Mouse (Mus musculus) limb, embryonic 14.5 days (tissue): ENCODE results near the gene Loxl4. TPM values are rescaled to one million over a fixed set of nuclear protein-coding genes. Genes with fewer than 3 reads are reported as not detected.

ENCODE experiments used
- ATAC-seq: fragments of 200-750 bp; cut with Nextera tagmentation; 2 replicates; pipeline ENCODE4 v1.8.0; 2017; ENCODE audit warnings: low read depth, moderate number of reproducible peaks, moderate TSS enrichment; ENCODE audit not compliant: low FRiP score
- DNase-seq: peaks from one replicate; pipeline ENCODE4 v3.0.0-alpha.2; 2015; ENCODE audit warnings: low spot score
- H3K27ac ChIP-seq: fragments of 300-500 bp; sonication (generic); replicated peaks from 2 replicates; pipeline ENCODE4 v1.5.1; 2014; ENCODE audit warnings: low read depth, mild to moderate bottlenecking, low read length, moderate library complexity, mixed read lengths
- H3K27me3 ChIP-seq: fragments of 300-500 bp; sonication (generic); 2 replicates; pipeline ENCODE4 v1.6.1; 2014; ENCODE audit warnings: low read length, mixed read lengths; ENCODE audit not compliant: control insufficient read depth, insufficient read depth
- H3K36me3 ChIP-seq: fragments of 300-500 bp; sonication (generic); 2 replicates; pipeline ENCODE4 v1.6.1; 2014; ENCODE audit warnings: mild to moderate bottlenecking, low read length, moderate library complexity, mixed read lengths; ENCODE audit not compliant: control insufficient read depth, insufficient read depth
- H3K4me1 ChIP-seq: fragments of 300-500 bp; sonication (generic); 2 replicates; pipeline ENCODE4 v1.6.1; 2014; ENCODE audit warnings: antibody characterized with exemption, low read length, mixed read lengths; ENCODE audit not compliant: control insufficient read depth, insufficient read depth
- H3K4me2 ChIP-seq: fragments of 300-500 bp; sonication (generic); replicated peaks from 2 replicates; pipeline ENCODE4 v1.6.1; 2014; ENCODE audit warnings: low read depth, mild to moderate bottlenecking, low read length, moderate library complexity; ENCODE audit not compliant: severe bottlenecking
- H3K4me3 ChIP-seq: fragments of 300-500 bp; sonication (generic); replicated peaks from 2 replicates; pipeline ENCODE4 v1.5.1; 2014; ENCODE audit warnings: low read length
- H3K9ac ChIP-seq: fragments of 300-500 bp; sonication (generic); 2 replicates; pipeline ENCODE4 v1.6.1; 2014; ENCODE audit warnings: mild to moderate bottlenecking, low read depth, low read length, moderate library complexity; ENCODE audit not compliant: severe bottlenecking
- H3K9me3 ChIP-seq: fragments of 300-500 bp; sonication (generic); 2 replicates; pipeline ENCODE4 v1.6.1; 2016; ENCODE audit warnings: low read length; ENCODE audit not compliant: control insufficient read depth
- POLR2A ChIP-seq: fragments of 200-500 bp; IDR thresholded peaks from 2 replicates; pipeline ENCODE4 v1.8.0; 2012; ENCODE audit warnings: inconsistent platforms, mild to moderate bottlenecking, moderate library complexity, borderline replicate concordance; ENCODE audit not compliant: insufficient read depth, insufficient read length; ENCODE audit errors: extremely low read depth
- WGBS: fragments of 180-500 bp; shearing (Covaris S2); extraction: QIAGEN DNeasy Blood & Tissue Kit; methylation state at CpG from one replicate; pipeline ENCODE4 v1.1.7; 2014; 5-methylcytosine and 5-hydroxymethylcytosine counted together
- polyA plus RNA-seq, 2 experiments: library from polyadenylated mRNA; depleted of rRNA in 1 of 2; stranded (reverse) in 1 of 2; unstranded in 1 of 2; fragments of >200 nt; fragmentation: Nextera tagmentation in 1 of 2; extraction: Ambion mirVana in 1 of 2; gene quantifications; 2 replicates each; pipeline versions ENCODE4 v1.2.1 to v1.2.3; 2012 to 2014

Loxl4 gene
- polyA plus RNA-seq, 2 experiments = 2.5 to 11.9 TPM

DNA sequence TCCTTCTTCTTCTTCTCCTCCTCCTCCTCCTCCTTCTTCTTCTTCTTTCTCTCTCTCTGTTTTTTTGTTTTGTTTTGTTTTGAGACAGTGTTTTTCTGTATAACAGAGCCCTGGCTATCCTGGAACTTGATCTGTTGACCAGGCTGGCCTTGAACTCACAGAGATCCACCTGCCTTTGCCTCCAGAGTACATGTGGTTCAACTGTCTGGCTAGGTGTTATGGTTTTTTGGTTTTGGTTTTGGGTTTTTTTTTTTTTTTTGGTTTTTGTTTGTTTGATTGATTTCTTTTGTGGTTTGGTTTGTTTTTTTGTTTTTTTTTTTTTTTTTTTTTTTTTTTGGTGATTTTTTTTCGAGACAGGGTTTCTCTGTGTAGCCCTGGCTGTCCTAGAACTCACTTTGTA lies 35.8 kb downstream of the Loxl4 start:
- no peak overlapping the region for H3K27ac ChIP-seq
- 70% methylated on average over 1 of the region's 1 CpGs for WGBS
- TF ChIP-seq POLR2A = no peak
- no peak overlapping the region for H3K4me2 ChIP-seq
- no peak overlapping the region for H3K9ac ChIP-seq
- H3K9me3 ChIP-seq = no peaks in the 10 kb centered on the region
- no peak for DNase-seq
- no peaks in the 10 kb centered on the region for H3K4me1 ChIP-seq
- peaks cover under 1% of the 10 kb centered on the region; the same call in 1 of the 2 replicates for H3K36me3 ChIP-seq
- no peak overlapping the region for H3K4me3 ChIP-seq
- no peak for ATAC-seq
- no peaks in the 10 kb centered on the region for H3K27me3 ChIP-seq

DNA sequence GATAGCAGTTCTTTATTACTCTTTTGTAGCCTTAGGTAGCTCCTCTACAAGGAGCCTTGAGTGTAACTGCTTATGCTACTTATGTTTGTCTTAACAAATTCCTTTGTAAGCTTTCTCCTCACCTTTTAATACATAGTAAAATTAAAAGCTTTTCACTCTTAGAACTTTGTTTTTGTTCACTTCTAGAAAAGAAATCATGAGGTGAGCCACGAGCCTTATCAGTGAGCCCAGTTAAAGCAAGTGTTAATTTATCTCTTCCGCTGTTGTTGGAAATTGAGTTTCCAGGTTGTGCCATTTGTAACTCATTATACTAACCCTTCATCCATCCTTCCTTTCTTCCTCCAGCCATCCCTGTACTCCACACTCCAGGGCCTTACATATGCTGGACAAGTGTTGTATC lies 37.3 kb downstream of the Loxl4 start:
- 65% methylated on average over 2 of the region's 2 CpGs for WGBS

DNA sequence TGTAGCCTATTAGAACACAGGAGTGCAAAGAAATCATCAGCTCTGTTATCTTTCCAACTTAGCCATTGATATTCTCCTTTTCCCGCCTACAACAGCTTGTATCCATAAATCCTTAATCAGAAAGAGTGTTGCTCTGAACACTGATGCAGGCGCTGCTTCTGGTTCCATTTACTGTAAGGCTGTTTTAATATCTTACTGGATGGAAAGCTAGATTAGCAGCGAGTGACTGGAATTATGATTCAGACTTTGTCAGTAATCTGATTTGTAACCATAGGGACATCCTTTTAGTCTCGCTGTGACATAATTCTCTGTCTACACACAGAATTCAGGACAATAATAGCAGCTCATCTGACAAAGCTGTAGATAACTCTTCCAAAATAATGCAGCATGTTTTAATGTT lies 41.3 kb downstream of the Loxl4 start:
- TF ChIP-seq POLR2A = no peak
- H3K36me3 ChIP-seq = no peaks in the 10 kb centered on the region
- no peaks in the 10 kb centered on the region for H3K27me3 ChIP-seq
- 72% methylated on average over 4 of the region's 4 CpGs for WGBS
- no peak for DNase-seq
- H3K4me1 ChIP-seq = no peaks in the 10 kb centered on the region
- H3K9me3 ChIP-seq = no peaks in the 10 kb centered on the region
- no peak overlapping the region for H3K4me2 ChIP-seq
- ATAC-seq = no peak
- H3K9ac ChIP-seq = no peak overlapping the region
- no peak overlapping the region for H3K27ac ChIP-seq
- H3K4me3 ChIP-seq = no peak overlapping the region

More for the DNA sequence above, 37.3 kb downstream of the Loxl4 start:
- H3K4me3 ChIP-seq = no peak overlapping the region
- H3K27me3 ChIP-seq = no peaks in the 10 kb centered on the region
- no peak for DNase-seq
- no peaks in the 10 kb centered on the region for H3K9me3 ChIP-seq
- no peak overlapping the region for H3K4me2 ChIP-seq
- no peak overlapping the region for H3K27ac ChIP-seq
- H3K36me3 ChIP-seq = no peaks in the 10 kb centered on the region
- no peak for ATAC-seq
- no peak overlapping the region for H3K9ac ChIP-seq
- no peaks in the 10 kb centered on the region for H3K4me1 ChIP-seq
- no peak for TF ChIP-seq POLR2A

DNA sequence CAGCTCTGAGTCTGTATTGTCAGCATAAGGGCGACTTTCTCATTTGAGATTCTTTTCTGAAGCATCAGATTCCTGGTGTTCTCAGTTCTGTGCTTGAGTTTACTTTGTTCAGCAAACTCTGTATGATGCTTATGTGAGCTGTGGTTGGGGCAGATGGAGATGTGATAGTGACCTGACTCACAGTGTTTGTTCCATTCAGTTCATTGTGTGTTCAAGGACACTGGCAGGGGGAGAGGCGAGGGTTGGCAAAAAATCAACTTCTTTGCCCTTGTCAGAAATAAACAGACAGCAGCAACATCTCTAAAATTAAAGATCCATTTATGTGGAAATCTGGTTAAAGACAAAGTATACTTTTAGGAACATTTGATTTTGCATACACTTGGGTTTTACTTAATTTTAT lies 43.5 kb downstream of the Loxl4 start:
- no peak for DNase-seq
- no peak for ATAC-seq
- H3K9ac ChIP-seq = no peak overlapping the region

DNA sequence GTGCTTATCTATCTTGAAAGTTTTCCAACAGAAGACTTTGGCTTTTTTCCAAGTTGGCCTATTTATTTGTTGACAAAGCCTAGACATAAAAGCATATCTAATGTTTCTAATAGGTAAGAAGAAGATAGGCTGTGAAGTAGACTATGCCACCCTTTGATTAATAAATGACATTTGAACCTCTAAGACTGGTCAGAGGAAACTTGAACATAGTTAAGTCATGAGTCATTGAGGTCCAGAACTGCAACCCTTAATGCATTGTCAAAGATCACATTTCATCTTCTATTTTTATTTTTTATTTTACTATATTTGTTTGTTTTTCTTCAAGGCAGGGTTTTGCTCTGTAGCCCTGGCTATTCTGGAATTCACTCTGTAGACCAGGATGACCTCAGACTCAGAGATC lies 45.6 kb downstream of the Loxl4 start:
- no peaks in the 10 kb centered on the region for H3K27me3 ChIP-seq
- TF ChIP-seq POLR2A = no peak
- peaks cover 7% of the 10 kb centered on the region; the same call in 1 of the 2 replicates for H3K36me3 ChIP-seq
- no peak overlapping the region for H3K4me2 ChIP-seq
- H3K4me3 ChIP-seq = no peak overlapping the region
- no peak for ATAC-seq
- no peak overlapping the region for H3K9ac ChIP-seq
- no peaks in the 10 kb centered on the region for H3K9me3 ChIP-seq
- no peaks in the 10 kb centered on the region for H3K4me1 ChIP-seq
- no peak overlapping the region for H3K27ac ChIP-seq
- no peak for DNase-seq

More for the DNA sequence above, 43.5 kb downstream of the Loxl4 start:
- H3K36me3 ChIP-seq = no peaks in the 10 kb centered on the region; the same call in 1 of the 2 replicates
- WGBS = 87% methylated on average over 2 of the region's 2 CpGs
- no peak overlapping the region for H3K27ac ChIP-seq
- H3K4me1 ChIP-seq = no peaks in the 10 kb centered on the region
- H3K4me3 ChIP-seq = no peak overlapping the region
- no peak overlapping the region for H3K4me2 ChIP-seq
- TF ChIP-seq POLR2A = no peak
- H3K9me3 ChIP-seq = no peaks in the 10 kb centered on the region
- H3K27me3 ChIP-seq = no peaks in the 10 kb centered on the region
